Mouse (Mus musculus): ENCODE data around the gene Adat3.

GRCm38 (mm10) chr10:80572477-80572876 lies 30.2 kb upstream of the Adat3 start:
- TF ChIP-seq GATA1 (IDR thresholded peaks at IDR 0.05; ENCODE audit: low read length) (peak; percentile 85), TAL1 (IDR thresholded peaks at IDR 0.05; ENCODE audit: low read length) (peak; percentile 73)

All from erythroblast, embryonic 14.5 days (primary cell).